Mouse (Mus musculus): Measurements from ENCODE around the gene Ccdc60. TPM values are rescaled to one million over a fixed set of nuclear protein-coding genes. Genes with fewer than 3 reads are reported as not detected.
"Not testable (repeated sequence)": the region's sequence is repeated elsewhere in the genome, so short reads cannot be mapped to it uniquely, and the experiment has no call there.

Gene Ccdc60
- 0.36 and 0.50 TPM in 2 replicates for polyA plus RNA-seq (2012; rRNA removed)

DNA sequence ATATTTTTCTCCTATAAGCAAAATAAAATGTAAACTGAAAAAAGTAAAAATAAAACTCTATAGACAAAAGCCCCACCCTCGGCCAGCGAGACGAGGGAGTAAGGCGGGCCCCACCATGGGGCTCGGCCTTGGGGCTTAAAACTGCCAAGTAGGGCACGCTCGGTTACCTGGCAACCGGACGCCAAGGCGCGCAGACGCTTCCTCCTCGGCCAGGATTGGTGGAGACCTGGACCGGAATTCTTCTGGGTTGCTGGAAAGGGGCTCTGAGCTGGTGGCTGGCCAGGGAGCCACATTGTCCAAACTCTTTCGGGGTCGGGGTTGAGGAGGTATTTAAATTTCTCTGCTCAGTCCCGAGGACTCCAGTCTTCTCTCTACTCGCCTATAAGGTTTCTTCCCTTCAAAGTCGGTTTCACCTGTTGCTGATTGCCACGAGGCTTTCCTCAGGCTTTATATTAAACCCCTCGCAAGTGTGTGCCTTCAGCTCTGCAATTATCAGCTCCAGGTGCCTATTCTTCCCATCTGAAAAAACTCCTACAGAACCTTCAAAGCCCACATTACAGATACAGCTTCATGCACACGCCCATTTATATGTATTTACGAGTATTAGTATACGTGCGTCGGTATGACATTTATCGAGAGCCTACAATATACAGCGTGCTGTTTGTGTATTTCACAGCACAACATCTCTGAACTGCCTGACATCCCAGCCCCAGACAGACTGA is at the start of gene Ccdc60:
Gene Ccdc60, minus strand, starts transcription at position 137 of the 722 bp plus-strand sequence.
- no peak for DNase-seq (ENCODE audit: low read depth, low spot score)
- WGBS = 4% methylated on average over 28 of the region's 28 CpGs

GRCm38 (mm10) chr5:116336191-116336590 is 47.4 kb upstream of the Ccdc60 start:
- no peak for DNase-seq (ENCODE audit: low read depth, low spot score)

DNA sequence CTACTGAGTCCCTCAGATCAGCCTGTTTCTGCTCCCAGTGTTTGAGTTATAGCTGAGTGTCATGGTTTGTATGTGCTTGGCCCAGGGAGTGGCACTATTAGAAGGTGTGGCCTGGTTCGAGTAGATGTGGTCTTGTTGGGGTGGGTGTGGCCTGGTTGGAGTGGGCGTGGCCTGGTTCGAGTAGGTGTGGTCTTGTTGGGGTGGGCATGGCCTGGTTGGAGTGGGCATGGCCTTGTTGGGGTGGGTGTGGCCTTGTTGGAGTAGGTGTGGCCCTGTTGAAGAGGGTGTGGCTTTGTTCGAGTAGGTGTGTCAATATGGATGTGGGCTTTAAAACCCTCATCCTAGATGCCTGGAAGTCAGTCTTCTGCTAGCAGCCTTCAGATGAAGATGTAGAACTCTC is 40.1 kb upstream of the Ccdc60 start:
- no peak for DNase-seq (ENCODE audit: low read depth, low spot score)
- 53% methylated on average over 4 of the region's 4 CpGs for WGBS

DNA sequence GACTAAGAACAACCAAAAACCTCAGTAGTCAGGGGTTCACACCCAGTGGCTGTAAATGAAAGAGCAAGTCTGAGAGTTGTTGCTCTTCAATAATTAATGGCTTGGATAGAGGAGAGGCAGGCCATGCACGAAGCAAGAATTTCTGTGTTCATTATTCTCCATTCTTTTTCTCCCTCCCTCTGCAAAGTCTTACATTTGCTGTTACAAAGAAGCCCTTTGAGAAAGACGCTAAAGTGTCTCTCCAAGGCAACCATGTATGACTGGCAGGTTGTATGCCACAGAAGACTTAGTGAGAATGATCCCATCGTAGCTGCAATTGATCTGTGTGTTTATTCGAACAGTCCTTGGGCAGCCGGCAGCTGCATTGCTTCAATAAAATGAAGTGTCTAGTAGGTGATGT is 34.6 kb upstream of the Ccdc60 start:
- WGBS = 48% methylated on average over 5 of the region's 5 CpGs
- DNase-seq (ENCODE audit: low read depth, low spot score) = no peak

- DNase-seq (ENCODE audit: low read depth, low spot score) = no peak
- WGBS = 61% methylated on average over 15 of the region's 15 CpGs
Measured at GRCm38 (mm10) chr5:116322365-116323027, 33.7 kb upstream of the Ccdc60 start.

DNA sequence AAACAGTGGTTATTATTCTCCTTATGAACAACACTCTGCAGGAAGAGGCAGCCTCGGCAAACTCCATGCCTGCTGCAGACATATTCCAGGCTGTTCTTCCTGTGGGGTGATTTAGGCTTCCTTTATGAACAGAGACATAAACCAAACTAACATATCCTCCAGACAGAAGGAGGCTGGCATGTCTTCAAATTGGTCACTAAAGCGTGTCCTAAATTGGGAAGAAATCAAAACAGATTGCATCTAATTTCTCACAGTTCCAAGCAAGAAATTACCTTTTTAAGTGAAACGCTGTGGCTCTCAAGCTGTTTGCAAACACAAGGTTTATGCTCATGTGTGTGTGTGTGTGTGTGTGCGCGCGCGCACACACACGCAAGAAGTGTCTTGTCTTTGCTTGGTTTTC is 24.9 kb upstream of the Ccdc60 start:
- no peak for DNase-seq (ENCODE audit: low read depth, low spot score)
- WGBS = 83% methylated on average over 8 of the region's 8 CpGs

GRCm38 (mm10) chr5:116312111-116312737 is 23.4 kb upstream of the Ccdc60 start:
- WGBS = 71% methylated on average over 15 of the region's 15 CpGs

GRCm38 (mm10) chr5:116311636-116312035 is 22.9 kb upstream of the Ccdc60 start:
- 95% methylated on average over 6 of the region's 6 CpGs for WGBS
- DNase-seq (ENCODE audit: low read depth, low spot score) = no peak

More at GRCm38 (mm10) chr5:116312111-116312737, 23.4 kb upstream of the Ccdc60 start:
- DNase-seq (ENCODE audit: low read depth, low spot score) = no peak

- WGBS = 32% methylated on average over 6 of the region's 6 CpGs
- DNase-seq (ENCODE audit: low read depth, low spot score) = no peak
Measured at GRCm38 (mm10) chr5:116309383-116309801, 20.6 kb upstream of the Ccdc60 start.

GRCm38 (mm10) chr5:116305557-116305956 is 16.8 kb upstream of the Ccdc60 start:
- WGBS = 80% methylated on average over 4 of the region's 4 CpGs
- DNase-seq (ENCODE audit: low read depth, low spot score) = no peak

DNA sequence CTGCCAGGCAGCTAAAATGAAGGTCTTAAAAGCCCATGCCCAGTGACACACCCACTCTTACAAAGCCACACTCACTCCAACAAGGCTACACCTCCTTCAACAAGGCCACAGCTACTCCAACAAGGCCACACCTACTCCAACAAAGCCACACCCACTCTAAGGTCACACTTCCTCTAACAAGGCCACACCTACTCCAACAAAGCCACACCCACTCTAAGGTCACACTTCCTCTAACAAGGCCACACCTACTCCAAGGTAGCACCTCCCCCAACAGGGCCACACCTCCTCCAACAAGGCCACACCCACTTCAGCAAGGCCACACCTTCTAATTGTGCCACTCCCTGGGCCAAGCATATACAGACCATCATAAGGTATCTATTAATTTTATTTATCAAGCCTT is 16.4 kb upstream of the Ccdc60 start:
- not testable (repeated sequence) for DNase-seq (ENCODE audit: low read depth, low spot score)

GRCm38 (mm10) chr5:116300984-116301383 is 12.2 kb upstream of the Ccdc60 start:
- 18% methylated on average over 9 of the region's 9 CpGs for WGBS
- DNase-seq (ENCODE audit: low read depth, low spot score) = no peak

DNA sequence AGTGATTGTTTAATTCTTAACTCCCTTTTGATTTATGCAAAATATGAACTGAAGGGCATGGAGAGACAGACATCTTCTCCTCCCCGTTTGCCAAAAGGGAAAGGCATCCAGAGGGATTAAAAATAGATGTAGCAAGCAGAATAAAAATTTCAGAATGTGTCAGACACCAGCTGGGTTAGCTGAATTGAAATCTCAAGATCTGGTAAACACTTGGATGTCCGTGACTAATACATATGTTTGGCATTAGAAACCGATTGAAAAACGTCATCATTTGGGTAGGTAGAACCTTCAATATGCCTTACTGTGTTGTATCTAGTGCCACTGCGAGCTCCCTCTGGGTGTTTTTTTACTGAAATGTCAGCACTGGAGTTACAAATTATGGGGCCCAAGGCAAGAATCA is 4.7 kb upstream of the Ccdc60 start:
- 81% methylated on average over 5 of the region's 5 CpGs for WGBS

GRCm38 (mm10) chr5:116290584-116290983 is 1.8 kb upstream of the Ccdc60 start:
- no peak for DNase-seq (ENCODE audit: low read depth, low spot score)
- WGBS = 83% methylated on average over 5 of the region's 5 CpGs

More for the DNA sequence above, 4.7 kb upstream of the Ccdc60 start:
- no peak for DNase-seq (ENCODE audit: low read depth, low spot score)

- 24% methylated on average over 9 of the region's 9 CpGs for WGBS
- no peak for DNase-seq (ENCODE audit: low read depth, low spot score)
Measured at GRCm38 (mm10) chr5:116289897-116290296, 1.1 kb upstream of the Ccdc60 start.

- no peak for DNase-seq (ENCODE audit: low read depth, low spot score)
- WGBS = 42% methylated on average over 10 of the region's 10 CpGs
Measured at GRCm38 (mm10) chr5:116288183-116288582, 602 bp downstream of the Ccdc60 start.

DNA sequence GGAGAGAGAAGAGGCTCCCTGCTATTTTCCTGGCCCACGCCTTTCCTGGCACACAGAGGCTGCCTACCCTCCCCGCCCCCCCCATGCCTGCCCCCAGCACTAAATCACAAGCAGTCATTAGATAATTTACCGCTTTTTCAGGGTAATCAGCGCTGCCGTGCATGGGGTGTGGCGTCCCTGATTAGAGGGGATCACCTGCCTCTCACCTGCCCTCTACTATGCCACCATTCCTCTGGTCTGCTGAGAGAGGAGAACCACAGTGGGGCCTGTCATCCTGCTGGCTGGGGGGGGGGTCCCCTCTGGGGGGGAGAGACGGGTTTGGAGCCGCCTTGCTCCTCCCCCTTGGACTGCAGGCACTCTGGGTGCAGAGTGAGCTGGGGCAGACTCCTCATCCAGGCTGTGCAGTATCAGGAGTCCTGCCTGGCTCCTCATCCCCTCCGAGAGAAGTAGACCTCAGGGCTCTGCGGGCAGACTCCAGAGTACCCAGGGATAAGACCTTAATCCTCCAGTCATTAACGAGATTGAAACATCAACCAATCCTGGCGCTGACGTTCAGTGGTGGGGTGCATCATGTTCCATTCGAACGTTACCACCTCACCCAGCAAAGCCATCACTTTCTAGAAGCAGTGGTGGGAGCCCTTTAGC is 3.1 kb downstream of the Ccdc60 start:
- no peak for DNase-seq (ENCODE audit: low read depth, low spot score)
- WGBS = 25% methylated on average over 15 of the region's 15 CpGs

DNA sequence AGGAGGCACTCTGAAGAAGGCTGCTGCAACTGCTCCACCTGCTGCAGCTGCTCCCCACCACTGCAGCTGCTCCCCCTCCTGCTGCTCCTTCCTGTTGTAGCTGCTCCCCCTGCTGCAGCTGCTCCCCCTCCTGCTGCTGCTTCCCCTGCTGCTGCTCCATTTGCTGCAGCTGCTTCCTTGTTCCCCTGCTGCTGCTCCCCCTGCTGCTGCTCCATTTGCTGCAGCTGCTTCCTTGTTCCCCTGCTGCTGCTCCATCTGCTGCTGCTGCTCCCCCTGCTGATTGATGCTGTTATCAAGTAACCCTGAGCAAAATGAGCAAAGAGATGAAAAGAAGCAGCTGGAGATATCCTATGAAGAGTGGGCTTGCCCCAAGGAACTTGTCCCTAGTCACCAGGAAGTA is 8.3 kb downstream of the Ccdc60 start:
- no peak for DNase-seq (ENCODE audit: low read depth, low spot score)

DNA sequence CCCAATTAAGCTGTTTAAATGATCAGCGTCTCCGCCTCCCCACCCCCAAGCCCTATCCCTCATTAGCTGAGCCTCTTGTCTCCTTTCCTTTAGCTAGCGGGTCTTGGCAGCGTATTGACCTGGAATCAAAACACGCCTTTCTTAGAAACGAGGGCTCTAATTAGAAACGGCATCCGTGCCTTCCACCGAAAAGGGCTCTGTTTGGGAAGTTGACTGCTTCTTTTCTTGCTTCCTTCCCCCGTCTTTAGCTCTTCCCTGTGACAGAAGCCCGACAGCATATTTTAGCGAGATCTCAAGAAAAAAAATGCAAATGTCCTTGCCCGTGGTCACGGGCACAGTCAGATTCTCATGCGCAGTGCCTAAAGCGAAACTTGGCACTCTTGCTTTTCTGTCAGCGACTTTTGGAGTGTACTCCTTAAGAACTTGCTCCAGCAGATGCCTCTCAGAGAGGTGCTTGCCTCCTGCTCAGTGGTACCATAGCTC is 10.3 kb downstream of the Ccdc60 start:
- 88% methylated on average over 17 of the region's 17 CpGs for WGBS
- DNase-seq (ENCODE audit: low read depth, low spot score) = no peak

DNA sequence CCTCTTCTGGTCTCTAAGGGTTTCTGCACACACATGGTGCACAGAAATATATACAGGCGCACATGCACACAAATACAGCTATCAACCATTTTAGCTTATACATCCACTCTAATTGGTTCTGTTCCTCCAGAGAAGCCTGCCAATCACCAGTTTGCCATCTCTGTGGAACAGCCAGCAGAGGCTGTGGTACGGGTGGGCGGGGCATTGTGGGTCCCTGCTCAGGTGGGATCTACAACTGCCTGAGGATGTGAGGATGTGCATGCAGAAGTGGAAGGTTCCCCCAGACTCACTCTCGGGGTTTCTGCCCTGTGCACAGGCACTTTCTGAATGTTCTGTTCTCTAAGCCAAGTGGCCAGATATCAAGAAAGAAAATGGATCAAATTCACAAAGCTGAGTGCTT is 10.8 kb downstream of the Ccdc60 start:
- WGBS = 89% methylated on average over 4 of the region's 4 CpGs
- no peak for DNase-seq (ENCODE audit: low read depth, low spot score)

Data from large intestine, adult 2 months (tissue).